Mouse (Mus musculus) cerebellum, adult 2 months (tissue): Measurements from ENCODE around the gene Rspo1. TPM values are rescaled to one million over a fixed set of nuclear protein-coding genes. Genes with fewer than 3 reads are reported as not detected.
"Not testable (repeated sequence)": the region's sequence is repeated elsewhere in the genome, so short reads cannot be mapped to it uniquely, and the experiment has no call there.

ENCODE experiments used
- DNase-seq, 2 experiments: peaks; one replicate each; pipeline ENCODE4 v3.0.0; 2021
- H3K27ac ChIP-seq: fragments of 200-500 bp; 2 replicates; pipeline ENCODE4 v1.5.1; 2012; ENCODE audit warnings: low read length, control low read depth, inconsistent platforms; ENCODE audit not compliant: insufficient read depth
- H3K27me3 ChIP-seq: fragments of 200-500 bp; 2 replicates; pipeline ENCODE4 v1.6.1; 2012; ENCODE audit warnings: inconsistent platforms, mild to moderate bottlenecking, low read length, moderate library complexity; ENCODE audit not compliant: control insufficient read depth, insufficient read depth
- H3K4me1 ChIP-seq: fragments of 200-500 bp; 2 replicates; pipeline ENCODE4 v1.6.1; 2011; ENCODE audit warnings: low read length; ENCODE audit not compliant: control insufficient read depth, insufficient read depth
- H3K4me3 ChIP-seq: fragments of 200-500 bp; replicated peaks from 2 replicates; pipeline ENCODE3; 2011; ENCODE audit warnings: mild to moderate bottlenecking, low read depth, low read length, control low read depth; ENCODE audit not compliant: insufficient read depth
- CTCF ChIP-seq: fragments of 200-500 bp; IDR thresholded peaks from 2 replicates; pipeline ENCODE4 v1.5.1; 2011; ENCODE audit warnings: low read depth, mild to moderate bottlenecking, control low read depth, low read length, moderate library complexity, borderline replicate concordance; ENCODE audit not compliant: insufficient read depth
- POLR2A ChIP-seq: fragments of 200-500 bp; IDR thresholded peaks from 2 replicates; pipeline ENCODE4 v1.6.1; 2011; ENCODE audit warnings: low read length, control low read depth, borderline replicate concordance; ENCODE audit not compliant: insufficient read depth
- WGBS: fragments of 180-500 bp; shearing (Covaris S2); methylation state at CpG from one replicate; pipeline ENCODE4 v1.1.7; 2018; 5-methylcytosine and 5-hydroxymethylcytosine counted together
- polyA plus RNA-seq: library from polyadenylated mRNA; depleted of rRNA; stranded (reverse); fragments of >200 nt; gene quantifications from 2 replicates; pipeline ENCODE4 v1.2.3, GENCODE M21; 2012; rRNA removed

The Rspo1 gene
- 0.72 and 0.93 TPM in 2 replicates for polyA plus RNA-seq

DNA sequence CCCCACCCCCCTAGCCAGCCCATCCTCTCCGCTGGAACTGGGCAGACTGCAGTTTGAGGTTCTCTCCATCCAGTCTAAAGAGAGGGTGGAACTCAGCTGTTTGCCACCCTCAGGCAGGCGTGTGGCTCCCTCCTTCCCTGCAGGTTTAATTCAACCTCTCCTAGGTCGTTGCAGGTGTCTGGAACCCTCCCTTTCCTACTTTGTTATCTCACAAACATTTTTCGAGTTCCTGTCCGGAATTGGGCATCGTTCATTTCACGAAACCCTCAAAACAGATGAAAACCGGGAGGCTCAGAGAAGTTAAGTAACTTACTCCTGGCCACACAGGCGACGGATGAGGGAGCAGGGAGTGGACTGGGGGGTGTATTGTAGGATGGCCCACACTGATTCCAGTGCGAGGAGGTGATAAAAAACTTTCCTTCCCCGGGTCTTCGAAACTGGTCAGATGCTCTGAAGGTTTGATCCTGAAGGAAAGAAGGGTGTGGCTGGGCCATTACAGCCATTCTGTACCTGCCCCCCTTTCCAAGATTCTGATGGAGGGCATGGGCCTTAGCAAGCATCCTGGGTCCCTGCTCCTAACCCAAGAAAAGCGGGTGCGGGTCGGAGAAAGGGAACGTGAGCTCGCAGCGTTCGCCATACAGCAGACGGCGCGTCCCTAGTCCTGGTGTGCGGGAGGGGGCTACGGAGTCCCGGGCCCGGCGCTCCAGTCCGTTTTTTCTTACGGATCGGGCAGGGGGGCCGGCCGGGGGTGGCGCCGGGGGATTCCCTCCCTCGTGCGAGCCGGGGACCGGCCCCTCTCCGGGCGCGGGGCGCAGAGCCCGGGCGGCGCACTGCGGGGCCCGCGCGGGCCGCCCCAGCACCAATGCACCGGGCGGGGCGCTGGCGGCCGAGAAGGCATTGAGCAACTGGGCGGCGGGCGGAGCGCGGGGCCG lies at the start of gene Rspo1:
TSS of gene Rspo1 (plus strand) at position 760 of the 932 bp plus-strand sequence.
- peaks cover 10% of the 10 kb centered on the region; the same call in 1 of the 2 replicates for H3K27me3 ChIP-seq
- no peak for DNase-seq
- 2% methylated on average over 62 of the region's 62 CpGs for WGBS
- no peak within 1 kb of the TSS for H3K4me3 ChIP-seq
- no peak within 1 kb of the TSS for H3K27ac ChIP-seq
- H3K4me1 ChIP-seq = peaks cover 4% of the 10 kb centered on the region; the same call in 1 of the 2 replicates
- TF ChIP-seq POLR2A (no peak), CTCF (no peak)

DNA sequence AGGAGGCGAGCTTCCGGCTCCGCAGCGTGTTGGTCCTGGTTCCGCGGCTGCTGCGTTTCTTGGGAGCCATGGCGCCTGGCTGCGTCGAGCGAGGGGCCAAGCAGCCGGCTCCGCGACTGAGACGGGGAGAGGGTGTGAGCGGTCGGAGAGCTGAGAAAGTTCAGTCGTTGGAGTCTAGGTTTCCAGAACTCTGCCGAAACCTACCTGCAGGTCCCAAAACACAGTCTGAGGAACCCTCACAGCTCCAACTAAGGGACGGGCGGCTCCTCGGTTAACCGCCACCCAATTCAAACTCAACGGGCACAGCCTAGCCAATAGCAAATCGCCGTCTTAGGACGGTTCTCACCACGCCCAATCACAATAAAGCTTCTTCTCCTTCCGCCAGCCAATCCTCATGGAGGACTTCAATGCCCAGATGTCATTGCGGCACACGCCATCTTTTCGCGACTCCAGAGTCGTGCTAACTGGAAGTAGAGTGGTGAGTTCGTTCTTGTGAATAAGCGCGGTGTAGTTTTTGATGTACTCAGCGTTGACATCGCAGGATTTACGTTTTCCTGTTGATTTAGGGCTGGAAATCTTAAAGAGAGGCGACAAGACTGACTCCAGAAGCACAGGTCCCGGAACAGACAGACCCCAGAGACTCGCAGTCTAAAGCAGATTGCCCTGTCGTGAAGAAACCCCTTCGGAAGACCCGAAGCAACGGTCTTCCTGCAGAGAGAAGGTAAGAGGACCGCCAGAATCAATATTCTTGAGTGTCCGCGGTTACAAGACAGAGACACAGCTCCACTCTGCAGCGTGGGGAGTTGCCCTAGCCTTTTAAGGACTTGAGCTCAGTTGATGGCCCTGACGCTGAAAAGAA lies 49.4 kb upstream of the Rspo1 start, which contains the start of gene 9930104L06Rik:
TSS of gene 9930104L06Rik (plus strand) at position 436 of the 859 bp plus-strand sequence.
- no peaks in the 10 kb centered on the region for H3K4me1 ChIP-seq
- no peaks in the 10 kb centered on the region for H3K27me3 ChIP-seq
- under 1% methylated on average over 52 of the region's 52 CpGs for WGBS
- no peak for TF ChIP-seq CTCF
- TF ChIP-seq POLR2A = peak; percentile 84; the same call in 1 of the 2 replicates
- peak; percentile 96 for DNase-seq
- peak within 1 kb of the TSS; percentile 87 for H3K4me3 ChIP-seq
- H3K27ac ChIP-seq = no peak within 1 kb of the TSS

DNA sequence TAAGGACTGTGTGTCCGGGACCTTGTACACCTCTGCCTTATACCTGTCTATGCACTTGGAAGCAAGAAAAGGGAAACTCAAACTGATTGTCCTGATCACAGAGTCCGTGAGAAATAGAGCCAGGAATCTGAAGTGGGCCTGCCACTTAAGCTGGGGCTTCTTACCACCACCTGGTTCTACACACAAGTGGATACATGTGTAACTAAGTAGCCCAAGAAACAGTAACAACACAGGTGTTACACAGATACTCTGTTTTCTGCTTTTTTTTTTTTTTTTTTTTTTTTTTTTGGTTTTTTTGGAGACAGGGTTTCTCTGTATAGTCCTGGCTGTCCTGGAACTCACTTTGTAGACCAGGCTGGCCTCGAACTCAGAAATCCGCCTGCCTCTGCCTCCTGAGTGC lies 47.0 kb upstream of the Rspo1 start, which contains the start of gene Cdca8:
TSS of gene Cdca8 (minus strand) at position 101 of the 400 bp plus-strand sequence.
- not testable (repeated sequence) for H3K27me3 ChIP-seq, H3K4me1 ChIP-seq

DNA sequence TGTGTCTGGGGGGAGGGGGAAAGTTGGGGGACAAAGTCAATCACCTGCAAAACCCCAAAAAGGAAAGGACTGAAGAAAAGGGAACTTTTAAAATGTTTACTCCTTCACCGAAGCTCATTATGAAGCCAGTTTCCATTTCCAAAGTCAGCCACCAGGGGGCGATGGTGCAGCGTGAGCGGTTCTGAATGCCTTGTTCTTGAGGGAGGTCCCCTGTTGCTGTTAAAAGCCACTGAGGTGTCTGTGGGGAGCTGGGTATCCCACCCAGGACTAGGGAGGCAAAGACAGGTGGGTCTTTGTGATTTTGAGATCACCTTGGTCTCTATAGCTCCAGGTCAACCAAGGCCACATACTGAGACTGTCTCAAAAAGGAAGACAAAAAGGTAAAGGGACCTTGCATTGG lies 43.2 kb upstream of the Rspo1 start:
- Histone ChIP-seq H3K27ac (no peak overlapping the region), H3K4me3 (no peak overlapping the region), H3K27me3 (no peaks in the 10 kb centered on the region), H3K4me1 (no peaks in the 10 kb centered on the region; the same call in 1 of the 2 replicates)
- WGBS = 5% methylated on average over 4 of the region's 4 CpGs
- TF ChIP-seq CTCF (peak; percentile 92), POLR2A (no peak)
- peak; percentile 45 to 76 for DNase-seq

More for the DNA sequence above, 47.0 kb upstream of the Rspo1 start, which contains the start of gene Cdca8:
- WGBS = 85% methylated on average over 4 of the region's 4 CpGs
- DNase-seq, H3K27ac ChIP-seq, H3K4me3 ChIP-seq: not testable (repeated sequence)

DNA sequence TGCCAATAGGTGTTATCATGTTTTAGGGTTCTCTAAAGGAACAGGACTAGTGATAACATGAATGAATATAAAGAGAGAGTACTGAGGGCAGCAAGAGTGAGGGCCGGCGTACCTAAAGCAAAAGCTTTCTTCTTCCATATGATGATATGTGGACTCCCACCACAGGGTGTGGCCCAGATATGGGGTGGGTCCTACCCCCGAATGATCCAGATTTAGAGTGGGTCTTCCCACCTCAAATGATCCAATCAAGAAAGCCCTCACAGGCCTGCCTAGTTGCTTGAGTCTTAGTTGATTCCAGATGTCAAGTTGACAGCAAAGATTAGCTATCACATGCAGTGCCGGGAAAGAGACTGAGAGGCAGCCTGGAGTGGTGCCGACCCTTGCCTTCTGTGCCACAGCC lies 42.4 kb upstream of the Rspo1 start:
- Histone ChIP-seq H3K4me1 (no peaks in the 10 kb centered on the region; the same call in 1 of the 2 replicates), H3K4me3 (no peak overlapping the region), H3K27me3 (no peaks in the 10 kb centered on the region), H3K27ac (no peak overlapping the region)
- 84% methylated on average over 5 of the region's 5 CpGs for WGBS
- no peak for DNase-seq
- TF ChIP-seq POLR2A (no peak), CTCF (no peak)

DNA sequence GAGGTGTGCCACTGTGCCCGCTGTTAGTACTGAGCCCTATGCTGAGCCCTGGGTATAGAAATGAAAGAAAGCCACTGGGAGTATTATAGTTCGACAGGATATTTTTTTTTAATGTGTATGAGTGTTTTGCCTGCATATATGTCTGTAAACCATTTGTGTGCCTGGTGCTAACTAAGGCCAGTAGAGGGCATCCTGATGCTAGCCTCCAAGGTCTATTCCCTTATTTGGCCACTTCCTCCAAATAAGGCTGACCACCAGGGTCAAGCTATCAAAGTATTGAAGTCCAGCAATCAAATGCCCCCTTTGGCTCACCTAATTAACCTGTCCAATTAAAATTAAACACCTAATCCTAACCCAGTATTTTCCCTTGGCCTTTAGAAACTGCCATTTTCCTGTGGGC lies 41.3 kb upstream of the Rspo1 start:
- Histone ChIP-seq H3K27me3 (no peaks in the 10 kb centered on the region), H3K27ac (no peak overlapping the region), H3K4me3 (no peak overlapping the region), H3K4me1 (no peaks in the 10 kb centered on the region; the same call in 1 of the 2 replicates)
- DNase-seq = no peak
- WGBS = 51% methylated on average over 2 of the region's 2 CpGs
- TF ChIP-seq CTCF (no peak), POLR2A (no peak)

DNA sequence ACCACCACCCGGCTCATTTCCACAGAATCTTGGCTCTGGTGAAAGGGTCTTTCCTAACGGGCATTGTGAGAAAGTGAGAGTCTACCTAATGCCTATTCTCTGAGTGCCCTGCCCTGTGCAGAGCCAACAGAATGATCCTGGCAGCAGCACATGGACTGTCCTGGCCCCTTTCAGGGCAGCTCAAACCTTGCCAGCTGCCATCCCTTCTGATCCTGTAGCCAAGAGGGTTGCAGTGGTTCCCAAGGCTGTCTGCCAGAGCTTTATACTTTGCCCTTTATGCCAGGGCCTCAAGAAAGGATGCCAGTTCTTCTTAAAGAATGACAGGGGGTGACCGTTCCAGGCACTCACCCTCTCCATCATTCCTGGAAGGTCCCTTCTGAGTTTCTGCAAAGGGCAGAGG lies 36.7 kb upstream of the Rspo1 start:
- no peak overlapping the region for H3K27ac ChIP-seq
- DNase-seq = no peak
- WGBS = 15% methylated on average over 3 of the region's 3 CpGs
- TF ChIP-seq CTCF (no peak), POLR2A (no peak)
- H3K4me3 ChIP-seq = no peak overlapping the region
- H3K27me3 ChIP-seq = no peaks in the 10 kb centered on the region
- no peaks in the 10 kb centered on the region for H3K4me1 ChIP-seq
